Mouse (Mus musculus) hindbrain, embryonic 14.5 days (tissue): Measurements from ENCODE around the gene Wwc1. TPM values are rescaled to one million over a fixed set of nuclear protein-coding genes. Genes with fewer than 3 reads are reported as not detected.
A peak's percentile ranks its signal among the peaks of the same experiment; 100 is the strongest.

ENCODE experiments used
- ATAC-seq: fragments of 200-750 bp; cut with Nextera tagmentation; 2 replicates; pipeline ENCODE4 v1.8.0; 2017; ENCODE audit warnings: moderate number of reproducible peaks, mild to moderate bottlenecking, moderate TSS enrichment, moderate library complexity; ENCODE audit not compliant: low FRiP score
- DNase-seq: peaks from one replicate; pipeline ENCODE4 v3.0.0-alpha.2; 2015; ENCODE audit warnings: low spot score
- H3K27ac ChIP-seq: fragments of 300-500 bp; sonication (generic); 2 replicates; pipeline ENCODE4 v1.5.1; 2014; ENCODE audit warnings: mild to moderate bottlenecking, moderate library complexity
- H3K27me3 ChIP-seq: fragments of 300-500 bp; sonication (generic); 2 replicates; pipeline ENCODE4 v1.6.1; 2014; ENCODE audit warnings: mild to moderate bottlenecking, low read length, mixed read lengths; ENCODE audit not compliant: control insufficient read depth, insufficient read depth
- H3K36me3 ChIP-seq: fragments of 300-500 bp; sonication (generic); replicated peaks from 2 replicates; pipeline ENCODE4 v1.6.1; 2014; ENCODE audit not compliant: control insufficient read depth, insufficient read depth
- H3K4me1 ChIP-seq: fragments of 300-500 bp; sonication (generic); replicated peaks from 2 replicates; pipeline ENCODE4 v1.6.1; 2014; ENCODE audit warnings: antibody characterized with exemption, low read length, mixed read lengths; ENCODE audit not compliant: control insufficient read depth, insufficient read depth
- H3K4me2 ChIP-seq: fragments of 300-500 bp; sonication (generic); replicated peaks from 2 replicates; pipeline ENCODE4 v1.6.1; 2014; ENCODE audit warnings: mild to moderate bottlenecking, moderate library complexity
- H3K4me3 ChIP-seq: fragments of 300-500 bp; sonication (generic); replicated peaks from 2 replicates; pipeline ENCODE4 v1.5.1; 2014; ENCODE audit warnings: mild to moderate bottlenecking, low read length
- H3K9ac ChIP-seq: fragments of 300-500 bp; sonication (generic); 2 replicates; pipeline ENCODE4 v1.6.1; 2014
- H3K9me3 ChIP-seq: fragments of 300-500 bp; sonication (generic); 2 replicates; pipeline ENCODE4 v1.6.1; 2016; ENCODE audit warnings: low read length; ENCODE audit not compliant: control insufficient read depth
- WGBS: fragments of 180-500 bp; shearing (Covaris S2); extraction: QIAGEN DNeasy Blood & Tissue Kit; methylation state at CpG from one replicate; pipeline ENCODE4 v1.1.7; 2014; 5-methylcytosine and 5-hydroxymethylcytosine counted together
- polyA plus RNA-seq: library from polyadenylated mRNA; unstranded; fragments of >200 nt; fragmentation: Nextera tagmentation; extraction: Ambion mirVana; gene quantifications from 2 replicates; pipeline ENCODE4 v1.2.1, GENCODE M21; 2014

Wwc1 gene
- polyA plus RNA-seq, 1 experiment from 2014 or later, result 9.3 TPM

- Histone ChIP-seq H3K9ac (no peak overlapping the region), H3K9me3 (no peaks in the 10 kb centered on the region), H3K27me3 (no peaks in the 10 kb centered on the region), H3K36me3 (no peaks in the 10 kb centered on the region), H3K27ac (peak overlapping the region; percentile 27; the same call in 1 of the 2 replicates), H3K4me3 (no peak overlapping the region), H3K4me2 (no peak overlapping the region), H3K4me1 (peaks cover 30% of the 10 kb centered on the region; the same call in 1 of the 2 replicates)
- ATAC-seq, result no peak
- 83% methylated on average over 14 of the region's 14 CpGs for WGBS
- no peak for DNase-seq
Observed at GRCm38 (mm10) chr11:35932121-35932885, 48.0 kb downstream of the Wwc1 start.

- ATAC-seq (no peak), DNase-seq (no peak)
- Histone ChIP-seq H3K27me3 (no peaks in the 10 kb centered on the region), H3K4me3 (no peak overlapping the region), H3K4me1 (peaks cover 30% of the 10 kb centered on the region; the same call in 1 of the 2 replicates), H3K27ac (no peak overlapping the region), H3K9me3 (0 out of 2 replicates have a peak, but pooled peaks cover 5% of the 10 kb centered on the region), H3K4me2 (no peak overlapping the region), H3K9ac (no peak overlapping the region), H3K36me3 (no peaks in the 10 kb centered on the region)
- WGBS, result 86% methylated on average over 6 of the region's 6 CpGs
Observed at GRCm38 (mm10) chr11:35930511-35931060, 49.7 kb downstream of the Wwc1 start.

GRCm38 (mm10) chr11:35928453-35928852, 51.9 kb downstream of the Wwc1 start:
- Histone ChIP-seq H3K4me2 (no peak overlapping the region), H3K4me1 (peaks cover 23% of the 10 kb centered on the region; the same call in 1 of the 2 replicates), H3K4me3 (no peak overlapping the region), H3K9ac (no peak overlapping the region), H3K27me3 (no peaks in the 10 kb centered on the region), H3K27ac (no peak overlapping the region), H3K36me3 (no peaks in the 10 kb centered on the region), H3K9me3 (0 out of 2 replicates have a peak, but pooled peaks cover 5% of the 10 kb centered on the region)
- no peak for DNase-seq
- 95% methylated on average over 12 of the region's 12 CpGs for WGBS
- ATAC-seq, result no peak

GRCm38 (mm10) chr11:35927309-35927708, 53.0 kb downstream of the Wwc1 start:
- 0 out of 2 replicates have a peak, but pooled peaks cover 14% of the 10 kb centered on the region for H3K4me1 ChIP-seq
- no peak overlapping the region for H3K9ac ChIP-seq
- H3K4me2 ChIP-seq, result 0 out of 2 replicates have a peak overlapping the region, but pooled peaks have one; percentile 13
- DNase-seq (peak; percentile 51), ATAC-seq (peak; percentile 85)
- 0 out of 2 replicates have a peak, but pooled peaks cover 5% of the 10 kb centered on the region for H3K9me3 ChIP-seq
- no peaks in the 10 kb centered on the region for H3K36me3 ChIP-seq
- H3K27ac ChIP-seq, result peak overlapping the region; percentile 60
- 20% methylated on average over 14 of the region's 14 CpGs for WGBS
- H3K4me3 ChIP-seq, result no peak overlapping the region
- no peaks in the 10 kb centered on the region for H3K27me3 ChIP-seq

GRCm38 (mm10) chr11:35925592-35925991, 54.7 kb downstream of the Wwc1 start:
- Histone ChIP-seq H3K27ac (no peak overlapping the region), H3K4me3 (no peak overlapping the region), H3K9me3 (0 out of 2 replicates have a peak, but pooled peaks cover 5% of the 10 kb centered on the region), H3K4me2 (no peak overlapping the region), H3K9ac (no peak overlapping the region), H3K36me3 (no peaks in the 10 kb centered on the region), H3K27me3 (no peaks in the 10 kb centered on the region), H3K4me1 (peaks cover 10% of the 10 kb centered on the region; the same call in 1 of the 2 replicates)
- ATAC-seq (no peak), DNase-seq (no peak)
- 87% methylated on average over 7 of the region's 7 CpGs for WGBS

GRCm38 (mm10) chr11:35922205-35922873, 58.0 kb downstream of the Wwc1 start:
- Histone ChIP-seq H3K36me3 (no peaks in the 10 kb centered on the region), H3K4me1 (peaks cover 7% of the 10 kb centered on the region; the same call in 1 of the 2 replicates), H3K9me3 (0 out of 2 replicates have a peak, but pooled peaks cover 5% of the 10 kb centered on the region), H3K4me3 (no peak overlapping the region), H3K27me3 (no peaks in the 10 kb centered on the region), H3K27ac (no peak overlapping the region), H3K4me2 (no peak overlapping the region), H3K9ac (no peak overlapping the region)
- DNase-seq (no peak), ATAC-seq (no peak)
- 41% methylated on average over 12 of the region's 12 CpGs for WGBS

GRCm38 (mm10) chr11:35920776-35921175, 59.6 kb downstream of the Wwc1 start:
- Histone ChIP-seq H3K36me3 (no peaks in the 10 kb centered on the region), H3K27ac (peak overlapping the region; percentile 18; the same call in 1 of the 2 replicates), H3K9ac (no peak overlapping the region), H3K27me3 (no peaks in the 10 kb centered on the region), H3K4me1 (peaks cover 7% of the 10 kb centered on the region; the same call in 1 of the 2 replicates), H3K9me3 (no peaks in the 10 kb centered on the region), H3K4me3 (no peak overlapping the region), H3K4me2 (no peak overlapping the region)
- ATAC-seq (no peak), DNase-seq (no peak)
- 91% methylated on average over 5 of the region's 5 CpGs for WGBS

- H3K36me3 ChIP-seq, result no peaks in the 10 kb centered on the region
- 57% methylated on average over 9 of the region's 9 CpGs for WGBS
- H3K9me3 ChIP-seq, result no peaks in the 10 kb centered on the region
- ATAC-seq (peak; percentile 41; the same call in 1 of the 2 replicates), DNase-seq (no peak)
- no peaks in the 10 kb centered on the region for H3K27me3 ChIP-seq
- no peak overlapping the region for H3K4me3 ChIP-seq
- peaks cover 7% of the 10 kb centered on the region; the same call in 1 of the 2 replicates for H3K4me1 ChIP-seq
- H3K4me2 ChIP-seq, result no peak overlapping the region
- no peak overlapping the region for H3K9ac ChIP-seq
- H3K27ac ChIP-seq, result peak overlapping the region; percentile 18; the same call in 1 of the 2 replicates
Observed at GRCm38 (mm10) chr11:35919856-35920503, 60.3 kb downstream of the Wwc1 start.
